ENCODE assay signal across 26 mouse cellular contexts in the genomic region with DNA sequence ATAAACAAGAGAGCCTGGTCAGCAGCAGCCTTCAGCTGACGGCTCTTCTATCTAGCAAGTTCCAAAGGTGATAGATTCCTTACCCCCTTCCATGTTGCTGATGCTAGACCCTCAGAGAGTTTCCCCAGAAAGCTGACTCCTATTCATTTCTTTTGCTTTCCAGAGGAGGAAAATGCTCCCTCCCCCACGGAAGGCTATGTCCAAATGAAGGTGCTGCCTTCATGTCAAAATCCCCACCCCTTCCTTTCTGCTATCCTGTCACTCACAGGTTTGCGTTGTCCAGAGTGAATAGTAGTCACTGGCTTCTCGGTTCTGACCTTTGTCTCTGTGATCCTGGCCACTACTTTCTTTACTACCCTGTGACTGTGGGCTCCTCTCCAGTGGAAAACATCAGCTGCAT.
A peak's percentile ranks its signal among the peaks of the same experiment; 100 is the strongest.
DNase-seq lines count a peak whose midpoint lies in the region; ATAC-seq and TF ChIP-seq lines count a peak whose summit lies in the region.
"Had no signal": no experiment of that assay in that cellular context is flagged by ENCODE, and none has a peak within 500 bp of the region (broad histone marks: within the 10 kb centered on the region; RNA-seq: fewer than 3 reads in every experiment).

No protein-coding gene starts in this region.

- 29% methylated on average over 4 of the region's 4 CpGs for WGBS in heart, embryonic 10.5 days
- 22% methylated on average over 4 of the region's 4 CpGs for WGBS in heart, embryonic 13.5 days
- WGBS in heart, embryonic 16.5 days: 27% methylated on average over 4 of the region's 4 CpGs
- WGBS in kidney, adult 2 months: 55% methylated on average over 4 of the region's 4 CpGs
- 63% methylated on average over 4 of the region's 4 CpGs for WGBS in midbrain, embryonic 11.5 days

- no peaks in the 10 kb centered on the region for H3K27me3 ChIP-seq in heart, embryonic 10.5 days (ENCODE audit: insufficient read depth, poor library complexity, severe bottlenecking)
- no peaks in the 10 kb centered on the region for H3K27me3 ChIP-seq in heart, embryonic 13.5 days (replicated peaks)
- no peaks in the 10 kb centered on the region for H3K27me3 ChIP-seq in heart, embryonic 16.5 days (ENCODE audit: control insufficient read depth, insufficient read depth, low read length)
- H3K27me3 ChIP-seq in kidney, adult 2 months (replicated peaks; ENCODE audit: control insufficient read depth, insufficient read depth, low read length): no peaks in the 10 kb centered on the region
- no peaks in the 10 kb centered on the region for H3K27me3 ChIP-seq in midbrain, embryonic 11.5 days (ENCODE audit: control insufficient read depth, insufficient read depth, low read length)
- H3K27me3 ChIP-seq: embryonic facial prominence, embryonic 12.5 days; embryonic facial prominence, embryonic 15.5 days had no signal

- H3K9me3 ChIP-seq in heart, embryonic 10.5 days: no peaks in the 10 kb centered on the region
- H3K9me3 ChIP-seq in heart, embryonic 13.5 days: no peaks in the 10 kb centered on the region
- H3K9me3 ChIP-seq in heart, embryonic 16.5 days (replicated peaks; ENCODE audit: control insufficient read depth, low read length): no peaks in the 10 kb centered on the region
- H3K9me3 ChIP-seq in midbrain, embryonic 11.5 days (ENCODE audit: control insufficient read depth, low read length): no peaks in the 10 kb centered on the region
- H3K9me3 ChIP-seq: embryonic facial prominence, embryonic 12.5 days; embryonic facial prominence, embryonic 15.5 days had no signal

- no peak for ATAC-seq in heart, embryonic 13.5 days (ENCODE audit: extremely low read depth, insufficient number of reproducible peaks, low FRiP score, low TSS enrichment)
- no peak for ATAC-seq in heart, embryonic 16.5 days (replicated peaks; ENCODE audit: extremely low read depth, insufficient read depth, low FRiP score)
- ATAC-seq in midbrain, embryonic 11.5 days (ENCODE audit: low FRiP score): no peak
- ATAC-seq: forebrain, embryonic 14.5 days; forebrain, postnatal 0 days; hindbrain, postnatal 0 days; inflammation-experienced regulatory T-cells, adult 6 months; intestine, embryonic 16.5 days had no signal

- H3K4me3 ChIP-seq in heart, embryonic 10.5 days: peak overlapping the region; percentile 39; the same call in 1 of the 2 replicates
- H3K4me3 ChIP-seq in heart, embryonic 13.5 days: peak overlapping the region; percentile 18; the same call in 1 of the 2 replicates
- H3K4me3 ChIP-seq in heart, embryonic 16.5 days (ENCODE audit: low read length): peak overlapping the region; percentile 21
- H3K4me3 ChIP-seq in kidney, adult 2 months (ENCODE audit: insufficient read depth, low read depth, low read length): no peak overlapping the region
- H3K4me3 ChIP-seq in midbrain, embryonic 11.5 days (ENCODE audit: low read depth, low read length): no peak overlapping the region
- H3K4me3 ChIP-seq: embryonic facial prominence, embryonic 12.5 days; embryonic facial prominence, embryonic 15.5 days; gastrocnemius, adult 2 months had no signal

- TF ChIP-seq CTCF in kidney, adult 2 months (conservative IDR thresholded peaks at IDR 0.05; ENCODE audit: insufficient read depth, insufficient read length, low read depth, low read length): no peak

- TF ChIP-seq POLR2A in kidney, adult 2 months (IDR thresholded peaks at IDR 0.05; ENCODE audit: low read depth, low read length): no peak

- no peaks in the 10 kb centered on the region for H3K36me3 ChIP-seq in heart, embryonic 10.5 days
- H3K36me3 ChIP-seq in heart, embryonic 13.5 days: no peaks in the 10 kb centered on the region
- H3K36me3 ChIP-seq in heart, embryonic 16.5 days (ENCODE audit: control insufficient read depth, insufficient read depth): no peaks in the 10 kb centered on the region
- no peaks in the 10 kb centered on the region for H3K36me3 ChIP-seq in kidney, adult 2 months (ENCODE audit: control insufficient read depth, insufficient read depth, low read length)
- no peaks in the 10 kb centered on the region for H3K36me3 ChIP-seq in midbrain, embryonic 11.5 days (ENCODE audit: control insufficient read depth, insufficient read depth, low read length)
- H3K36me3 ChIP-seq: embryonic facial prominence, embryonic 12.5 days; embryonic facial prominence, embryonic 15.5 days; G1E had no signal

- 0 out of 2 replicates have a peak, but pooled peaks cover 6% of the 10 kb centered on the region for H3K4me1 ChIP-seq in heart, embryonic 10.5 days
- H3K4me1 ChIP-seq in heart, embryonic 13.5 days: no peaks in the 10 kb centered on the region
- H3K4me1 ChIP-seq in heart, embryonic 16.5 days (ENCODE audit: control insufficient read depth, insufficient read depth, low read length): no peaks in the 10 kb centered on the region
- H3K4me1 ChIP-seq in kidney, adult 2 months (ENCODE audit: control insufficient read depth, insufficient read depth, low read length): no peaks in the 10 kb centered on the region
- no peaks in the 10 kb centered on the region for H3K4me1 ChIP-seq in midbrain, embryonic 11.5 days (ENCODE audit: control insufficient read depth, insufficient read depth, low read length)
- H3K4me1 ChIP-seq: embryonic facial prominence, embryonic 12.5 days; embryonic facial prominence, embryonic 15.5 days had no signal

- H3K4me2 ChIP-seq in heart, embryonic 13.5 days: peak overlapping the region; percentile 55
- peak overlapping the region; percentile 49 for H3K4me2 ChIP-seq in heart, embryonic 16.5 days (ENCODE audit: low read depth, low read length)
- H3K4me2 ChIP-seq in midbrain, embryonic 11.5 days: no peak overlapping the region
- H3K4me2 ChIP-seq: embryonic facial prominence, embryonic 12.5 days; embryonic facial prominence, embryonic 15.5 days; hindbrain, embryonic 14.5 days had no signal

- H3K27ac ChIP-seq in heart, embryonic 10.5 days: no peak overlapping the region
- no peak overlapping the region for H3K27ac ChIP-seq in heart, embryonic 13.5 days (replicated peaks)
- no peak overlapping the region for H3K27ac ChIP-seq in heart, embryonic 16.5 days (ENCODE audit: low read length)
- no peak overlapping the region for H3K27ac ChIP-seq in kidney, adult 2 months (ENCODE audit: insufficient read depth, low read depth, low read length)
- H3K27ac ChIP-seq in midbrain, embryonic 11.5 days (ENCODE audit: low read depth, low read length): no peak overlapping the region
- H3K27ac ChIP-seq: embryonic facial prominence, embryonic 12.5 days; embryonic facial prominence, embryonic 15.5 days; gastrocnemius, adult 2 months; hindbrain, embryonic 14.5 days; hindbrain, postnatal 0 days had no signal

- no peak overlapping the region for H3K9ac ChIP-seq in heart, embryonic 13.5 days
- no peak overlapping the region for H3K9ac ChIP-seq in heart, embryonic 16.5 days (ENCODE audit: low read length)
- no peak overlapping the region for H3K9ac ChIP-seq in midbrain, embryonic 11.5 days (ENCODE audit: low read length)
- H3K9ac ChIP-seq: embryonic facial prominence, embryonic 12.5 days; embryonic facial prominence, embryonic 15.5 days; forebrain, postnatal 0 days; hindbrain, embryonic 14.5 days had no signal

- DNase-seq in heart, embryonic 10.5 days (ENCODE audit: low spot score): no peak
- DNase-seq in heart, adult 9 months (ENCODE audit: low spot score in 2 of 2): no peak
- DNase-seq in heart, adult 8-10 months (ENCODE audit: low spot score): no peak
- DNase-seq in heart, postnatal 36 days: no peak
- no peak for DNase-seq in kidney, adult 2 months
- DNase-seq in midbrain, embryonic 11.5 days (ENCODE audit: low spot score, missing footprints): no peak
- DNase-seq: adrenal gland, postnatal 10 days; adrenal gland, postnatal 36 days; cerebellum, adult 18-20 months; cerebellum, adult 9-10 months; cerebellum, postnatal 14 days; forebrain, postnatal 0 days; gastrocnemius, adult 2 months; gastrocnemius, postnatal 14 days; heart, adult 11 months; kidney, adult 18-20 months had no signal

- intact Hi-C loops in heart, postnatal 36 days (cut with DNase I): no loop called here

Comparison
In these comparisons a context has a peak if more than half of its experiments do, and no peak if none do; other contexts are left out.
1. H3K4me3 ChIP-seq: peak in heart, embryonic 10.5 days (single experiment), heart, embryonic 13.5 days (single experiment) and heart, embryonic 16.5 days (single experiment); none in kidney, adult 2 months (single experiment) and midbrain, embryonic 11.5 days (single experiment).